Mouse (Mus musculus): ENCODE measurements at regions not wholly inside any gene's neighbourhood (a gene's known extent, or its start where the extent isn't known, plus 50 kb on each side); places are given as distances from the start of the nearest gene placed in this dataset.
A peak's percentile ranks its signal among the peaks of the same experiment; 100 is the strongest.

DNA sequence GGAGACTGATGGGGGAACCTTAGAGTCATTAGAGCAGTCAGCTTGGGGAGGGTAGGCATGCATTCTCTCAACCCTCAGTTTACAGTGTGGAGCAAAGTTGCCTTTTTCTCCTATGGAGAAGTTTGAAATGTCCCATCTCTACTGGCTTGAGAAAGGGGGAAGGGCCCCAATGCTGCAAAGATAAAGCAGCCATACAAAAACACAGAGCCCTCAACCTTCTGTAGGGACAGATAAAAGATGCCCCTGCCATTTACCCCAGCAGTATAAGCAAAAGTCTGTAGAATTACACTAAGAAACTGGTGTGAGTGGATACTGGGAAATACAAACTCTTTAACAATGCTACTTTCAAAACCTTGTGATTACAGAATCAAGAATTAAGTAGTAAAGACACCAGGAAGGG, 71.9 kb upstream of the Tmem215 start:
- DNase-seq (ENCODE audit: low spot score in 2 of 2), result no peak

DNA sequence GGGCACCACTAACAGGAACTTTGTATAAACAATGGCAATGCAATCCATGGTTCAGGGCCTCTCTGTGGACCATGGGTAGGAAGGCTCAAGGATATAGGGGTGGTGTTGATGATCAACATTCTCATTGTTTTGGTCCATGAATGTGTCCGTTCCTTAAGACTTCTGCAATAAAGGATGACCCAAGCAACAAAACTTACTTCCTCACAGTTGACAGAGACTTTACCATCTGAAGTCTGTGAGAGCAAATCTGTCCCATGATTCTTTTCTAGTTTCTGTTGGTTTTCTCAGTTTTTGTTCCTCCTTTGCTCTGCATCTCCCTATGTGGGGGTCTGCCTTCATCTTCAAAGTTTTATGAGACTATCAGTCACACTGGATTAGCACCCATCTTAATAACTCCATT, 81.8 kb upstream of the Tmem215 start:
- no peak for DNase-seq (ENCODE audit: low spot score in 2 of 2)

DNA sequence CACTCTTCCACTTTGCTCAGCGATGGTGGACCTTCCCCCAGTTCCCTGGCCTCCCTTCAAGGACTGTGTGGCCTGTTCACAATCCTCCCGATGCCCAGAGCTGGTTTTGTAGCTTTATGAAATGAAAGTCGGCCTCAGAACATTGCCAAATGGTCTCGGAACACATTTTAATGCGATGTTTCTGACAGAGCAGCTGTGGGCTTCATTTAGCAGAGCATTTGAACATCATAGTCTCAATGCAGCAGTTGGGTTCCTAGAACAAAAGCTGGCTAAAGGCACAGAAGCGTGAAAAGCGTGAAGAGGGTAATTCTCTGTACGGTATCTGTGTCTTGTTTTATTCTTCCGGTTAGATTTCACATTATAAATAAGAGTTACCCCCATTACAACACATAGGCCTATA, 86.7 kb upstream of the Tmem215 start:
- peak; percentile 19 to 59 for DNase-seq (ENCODE audit: low spot score in 2 of 2)

DNA sequence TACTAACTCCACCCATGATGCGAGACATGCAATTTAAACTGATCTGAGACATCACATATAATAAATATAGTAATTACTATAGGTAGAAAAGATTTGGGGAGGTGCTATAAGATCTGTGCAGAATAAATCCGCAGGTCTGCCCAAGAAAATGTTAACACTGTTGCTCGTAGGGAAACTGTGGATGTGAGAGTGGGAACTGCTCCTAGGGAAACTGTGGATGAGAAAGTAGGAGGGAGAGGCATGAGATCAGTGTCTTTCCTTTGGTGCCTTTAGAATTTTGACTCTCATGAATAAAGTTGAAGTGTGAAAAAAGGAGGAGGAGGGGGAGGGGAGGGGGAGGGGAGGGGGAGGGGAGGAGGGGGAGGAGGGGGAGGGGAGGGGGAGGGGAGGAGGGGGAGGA, 87.3 kb upstream of the Tmem215 start:
- DNase-seq (ENCODE audit: low spot score in 2 of 2), result no peak

DNA sequence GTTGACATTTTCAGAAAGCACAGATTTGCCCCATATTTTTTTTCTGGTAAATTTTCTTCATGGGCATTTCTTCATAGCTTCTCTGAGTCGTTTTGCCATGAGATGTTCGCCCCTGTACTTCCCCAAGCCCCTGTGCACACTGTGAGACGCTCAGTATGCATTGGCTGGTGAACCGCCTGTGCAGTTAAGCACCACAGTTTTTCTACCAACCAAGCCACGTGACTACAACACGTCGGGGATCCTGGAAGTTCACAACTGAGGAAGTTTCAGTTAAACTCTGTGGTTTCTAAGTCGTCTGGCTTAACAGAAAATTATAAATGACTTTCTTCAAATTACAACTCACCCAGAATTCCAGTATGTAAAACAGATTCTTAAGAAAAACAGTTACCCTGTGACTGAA, 91.7 kb upstream of the Tmem215 start:
- DNase-seq (ENCODE audit: low spot score in 2 of 2), result no peak

DNA sequence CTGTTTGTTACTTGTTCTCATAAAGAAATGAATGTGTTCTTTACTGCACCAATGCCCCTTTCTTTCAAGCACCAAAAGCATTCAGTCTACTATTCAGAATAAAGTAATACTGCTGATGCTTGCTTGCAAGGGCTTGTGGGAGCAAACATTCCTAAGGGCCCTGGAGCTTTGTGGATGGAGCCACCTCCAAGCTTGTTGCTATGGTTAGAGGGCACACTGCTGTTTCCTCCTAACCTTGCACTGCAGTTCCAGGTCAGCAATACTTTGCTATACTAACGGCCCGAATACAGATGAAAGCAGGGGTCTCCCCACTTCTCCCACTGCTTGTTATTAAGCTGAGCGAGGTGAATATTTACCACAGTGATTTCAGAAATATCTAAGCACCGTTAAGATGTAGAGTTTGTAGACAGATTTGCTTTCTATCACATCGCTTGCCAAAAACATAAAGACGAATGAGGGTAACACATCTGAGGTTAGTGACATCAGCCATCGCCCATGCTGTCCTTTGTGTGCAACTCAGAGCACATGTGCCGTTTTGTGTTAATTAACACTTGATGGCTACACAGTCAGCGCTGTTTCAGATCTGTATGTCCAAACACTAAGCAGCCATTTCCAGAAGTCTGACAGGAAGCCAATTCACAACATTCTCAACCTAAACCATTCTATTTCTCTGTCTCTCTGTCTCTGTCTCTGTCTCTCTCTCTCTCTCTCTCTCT, 96.4 kb upstream of the Ndufb6 start:
- no peak for DNase-seq (ENCODE audit: low spot score in 2 of 2)

DNA sequence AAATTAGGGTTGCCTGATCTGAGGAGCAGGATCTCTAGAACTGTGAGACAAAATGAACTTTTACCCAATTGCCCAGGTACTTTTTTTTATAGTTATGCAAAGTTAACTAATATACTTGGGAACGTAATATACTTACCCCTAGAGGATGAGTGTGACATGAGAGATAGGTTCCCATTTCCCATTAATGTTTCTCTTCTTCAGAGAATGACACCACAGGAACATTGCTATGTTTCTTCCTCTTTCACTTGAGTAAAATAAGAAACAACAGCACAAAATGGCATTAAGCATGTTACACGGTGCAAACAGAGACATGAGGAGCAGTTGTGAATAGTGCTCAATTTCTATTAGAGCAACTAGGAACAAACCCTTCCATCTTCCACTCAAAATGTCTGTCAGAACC, 95.0 kb upstream of the Ndufb6 start:
- no peak for DNase-seq (ENCODE audit: low spot score in 2 of 2)

DNA sequence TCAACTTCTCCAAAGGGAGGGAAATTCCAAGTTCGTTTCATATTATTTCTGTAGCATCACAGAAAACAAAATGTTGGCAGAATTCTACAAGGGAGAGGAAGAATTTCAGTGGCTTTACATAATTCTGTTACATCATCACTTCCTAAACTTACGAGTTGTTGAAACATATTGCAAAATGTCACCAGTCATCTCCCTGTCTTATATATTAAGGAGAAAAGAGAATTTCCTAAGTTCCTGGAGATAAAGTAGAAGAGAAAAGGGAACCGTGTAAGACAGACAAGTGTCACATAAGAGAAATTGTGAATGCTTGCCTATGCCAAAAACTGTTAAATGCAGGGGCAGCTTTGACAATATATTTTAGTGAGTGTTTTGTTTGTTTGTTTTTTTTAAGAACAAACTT, 85.1 kb upstream of the Ndufb6 start:
- no peak for DNase-seq (ENCODE audit: low spot score in 2 of 2)

DNA sequence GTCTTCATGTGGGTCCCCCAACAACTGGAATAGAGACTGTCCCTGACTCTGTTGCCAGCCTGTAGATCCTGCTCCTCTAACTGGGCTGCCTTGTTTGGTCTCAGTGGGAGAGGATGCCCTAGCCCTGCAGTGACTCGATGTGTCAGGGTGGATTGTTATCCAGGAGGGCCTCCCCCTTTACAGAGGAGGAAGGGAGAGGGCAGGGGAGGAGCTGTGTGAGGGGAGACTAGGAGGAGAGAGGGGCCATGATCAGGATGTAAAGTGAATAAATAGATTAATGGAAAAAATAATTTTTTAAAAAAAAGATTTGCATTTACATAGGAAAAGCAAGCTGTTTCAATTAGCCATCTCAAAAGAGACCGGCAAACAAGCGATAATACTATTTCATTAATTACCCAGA, 80.1 kb upstream of the Ndufb6 start:
- DNase-seq (ENCODE audit: low spot score in 2 of 2), result no peak

DNA sequence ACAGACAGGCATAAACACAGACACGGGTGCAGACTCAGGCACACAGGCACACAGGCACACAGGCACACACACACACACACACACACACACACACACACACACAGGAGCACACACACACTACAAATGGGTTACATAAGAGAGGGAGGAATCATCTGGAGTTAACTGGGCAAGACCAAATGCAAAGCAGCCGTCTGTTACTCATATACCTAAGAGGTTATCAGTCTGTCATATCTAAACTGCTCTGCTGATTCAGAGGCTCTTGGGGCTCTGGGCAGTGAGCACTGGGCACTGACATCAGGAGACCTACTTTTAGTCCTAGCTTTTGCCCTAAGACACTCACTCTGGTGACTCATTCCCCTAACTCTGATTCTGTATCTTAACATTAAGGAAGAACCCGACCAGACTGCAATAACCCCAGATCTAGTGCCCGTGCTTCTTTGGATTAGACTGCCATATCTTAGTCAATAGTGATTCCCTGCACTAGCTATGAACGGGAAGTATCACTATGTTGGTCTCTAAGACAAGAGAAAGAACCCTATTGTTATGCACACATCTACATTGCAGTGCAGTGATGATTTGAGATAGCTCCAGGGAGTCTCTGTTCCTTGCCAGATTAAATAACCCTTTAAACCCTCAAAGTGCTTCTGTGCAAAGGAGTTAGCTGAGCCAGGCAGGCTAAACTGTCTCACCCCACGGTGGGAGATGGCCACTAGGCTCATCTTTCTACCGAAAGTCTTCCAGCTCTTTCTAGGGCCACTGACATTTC, 78.0 kb upstream of the Ndufb6 start:
- no peak for DNase-seq (ENCODE audit: low spot score in 2 of 2)

DNA sequence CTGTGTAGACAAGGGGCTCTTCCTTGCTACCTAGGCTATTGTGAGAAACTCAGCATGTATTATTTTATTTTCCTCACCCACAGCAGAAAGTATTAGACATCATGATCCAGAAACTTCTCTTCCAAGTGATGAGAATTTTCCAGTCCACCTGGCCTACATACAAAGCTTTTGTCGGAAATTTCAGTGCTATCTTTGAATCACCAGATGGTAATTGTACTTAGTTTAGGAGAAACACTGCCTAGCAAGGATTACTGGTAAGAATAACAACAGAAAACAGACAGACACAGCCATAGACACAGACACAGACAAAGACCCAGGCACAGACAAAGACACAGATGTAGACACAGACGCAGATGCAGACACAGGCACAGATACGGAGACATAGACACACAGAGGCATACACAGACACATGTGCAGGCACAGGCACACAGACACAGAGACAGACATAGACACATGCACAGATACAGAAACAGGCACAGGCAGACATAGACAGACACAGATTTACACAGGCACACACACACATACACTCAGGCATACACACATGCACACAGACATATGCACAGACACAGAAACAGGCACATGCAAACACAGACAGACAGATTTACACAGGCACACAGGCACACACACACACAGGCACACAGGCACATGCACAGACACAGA, 76.7 kb upstream of the Ndufb6 start:
- peak in 1 of 2 experiments; percentile 21 for DNase-seq (ENCODE audit: low spot score in 2 of 2)

DNA sequence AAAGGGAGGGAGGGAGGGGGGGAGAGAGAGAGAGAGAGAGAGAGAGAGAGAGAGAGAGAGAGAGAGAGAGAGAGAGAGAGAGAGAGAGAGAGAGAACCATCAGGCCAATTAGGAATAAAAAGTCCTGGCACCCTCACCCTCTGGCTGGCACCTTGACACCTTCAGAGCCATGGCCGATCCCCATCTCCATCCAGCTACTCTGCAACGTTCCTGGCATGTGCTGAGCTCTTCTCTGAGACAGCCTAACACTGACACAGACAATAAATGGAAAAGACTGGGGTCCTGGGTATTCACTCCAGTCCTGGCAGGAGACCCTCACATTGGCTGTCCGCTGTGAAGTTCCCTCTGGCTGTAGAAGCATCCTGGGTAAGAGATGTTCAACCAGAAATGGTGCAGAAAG, 75.2 kb upstream of the Ndufb6 start:
- DNase-seq (ENCODE audit: low spot score in 2 of 2), result no peak

DNA sequence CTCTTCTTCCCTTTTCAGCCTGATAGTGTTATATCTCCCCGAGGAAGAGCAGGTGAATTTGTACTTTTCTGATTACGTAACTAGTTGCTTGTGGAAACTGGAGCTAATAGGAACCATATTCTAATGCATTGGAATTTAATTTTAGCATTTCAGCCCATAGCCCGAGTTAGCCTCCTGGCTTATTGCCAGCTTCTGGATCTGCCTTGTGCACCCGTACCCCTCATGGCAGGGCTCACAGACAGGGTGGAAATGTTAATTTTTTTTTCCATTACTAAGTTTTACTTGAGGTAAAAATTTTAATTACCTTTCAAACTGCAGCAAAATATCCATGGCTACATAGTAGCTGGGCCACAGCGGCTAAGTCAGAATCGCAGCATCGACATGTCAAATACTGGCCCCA, 72.4 kb upstream of the Ndufb6 start:
- no peak for DNase-seq (ENCODE audit: low spot score in 2 of 2)

DNA sequence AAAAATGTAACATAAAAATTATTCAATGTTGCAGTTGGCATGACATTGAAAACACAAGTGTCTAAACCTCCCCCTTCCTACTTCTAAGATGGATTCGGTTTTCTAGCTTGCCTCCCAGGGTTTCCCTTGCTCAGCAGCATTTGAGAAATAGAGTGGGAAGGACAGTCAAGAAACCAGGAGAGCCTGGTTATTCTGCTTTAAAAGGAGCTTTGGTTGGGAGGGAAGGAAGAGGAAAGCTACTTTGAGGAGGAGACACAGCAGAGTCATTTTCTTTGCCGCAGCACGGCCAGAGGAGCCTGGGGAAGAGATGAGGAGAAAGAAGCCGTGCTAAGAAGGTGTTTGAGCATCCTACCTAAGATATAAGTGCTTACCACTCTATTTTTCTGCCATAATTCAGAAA, 71.9 kb upstream of the Ndufb6 start:
- DNase-seq (ENCODE audit: low spot score in 2 of 2), result no peak

DNA sequence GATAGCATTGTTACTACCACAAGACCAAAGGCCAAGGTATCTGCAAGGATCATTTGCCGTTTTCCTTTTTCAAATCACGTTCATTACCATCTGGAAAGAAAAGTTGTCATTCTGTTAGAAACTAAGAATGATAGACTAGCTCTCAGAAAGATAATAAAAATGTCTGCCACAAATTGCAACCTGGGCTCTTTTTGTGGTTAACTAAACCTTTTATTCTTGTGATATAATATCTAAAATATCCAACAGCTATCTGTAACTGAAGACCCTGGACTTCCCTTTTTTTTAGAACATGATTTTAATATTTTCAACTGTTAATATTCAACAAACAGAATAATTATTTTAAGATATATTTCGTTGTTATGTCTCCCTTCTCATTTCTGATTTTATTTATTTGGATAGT, 66.6 kb upstream of the Ndufb6 start:
- no peak for DNase-seq (ENCODE audit: low spot score in 2 of 2)

DNA sequence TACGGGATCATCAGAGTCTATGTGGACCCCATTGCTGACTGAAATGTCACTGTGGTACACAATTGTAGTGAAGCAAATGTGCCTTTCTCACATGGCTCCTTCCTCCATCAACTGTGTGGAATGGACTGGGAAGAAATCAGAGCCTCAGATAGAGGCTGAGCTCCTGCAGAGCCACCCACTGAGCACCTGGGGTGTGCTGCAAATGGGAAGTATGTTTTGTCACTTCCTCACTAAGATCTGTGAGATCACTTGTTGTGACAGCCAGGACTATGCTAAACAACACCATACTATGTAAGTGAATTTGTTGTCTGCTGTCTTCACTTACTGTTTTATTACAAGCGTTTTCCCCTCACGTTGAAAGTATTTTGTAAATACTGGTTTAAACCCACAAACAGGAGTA, 63.0 kb upstream of the Ndufb6 start:
- no peak for DNase-seq (ENCODE audit: low spot score in 2 of 2)

DNA sequence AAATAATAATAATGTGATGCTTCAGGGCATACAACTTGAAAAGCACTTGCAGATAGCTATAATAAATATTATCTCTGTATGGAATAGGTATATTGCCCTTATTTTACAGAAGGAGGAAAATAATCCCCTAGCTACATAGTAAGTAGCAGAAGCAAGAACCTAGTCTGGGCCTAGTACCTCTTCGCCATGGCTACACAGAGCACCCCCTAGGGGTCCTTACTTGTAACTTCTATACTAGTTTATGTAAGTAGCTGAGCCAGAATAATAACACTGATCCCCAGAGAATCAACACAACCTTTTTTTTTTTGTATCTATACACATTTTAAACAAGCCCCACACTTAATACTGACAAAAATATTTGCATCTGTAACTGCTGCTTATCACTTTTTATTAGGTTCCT, 55.6 kb upstream of the Ndufb6 start:
- DNase-seq (ENCODE audit: low spot score in 2 of 2), result no peak

DNA sequence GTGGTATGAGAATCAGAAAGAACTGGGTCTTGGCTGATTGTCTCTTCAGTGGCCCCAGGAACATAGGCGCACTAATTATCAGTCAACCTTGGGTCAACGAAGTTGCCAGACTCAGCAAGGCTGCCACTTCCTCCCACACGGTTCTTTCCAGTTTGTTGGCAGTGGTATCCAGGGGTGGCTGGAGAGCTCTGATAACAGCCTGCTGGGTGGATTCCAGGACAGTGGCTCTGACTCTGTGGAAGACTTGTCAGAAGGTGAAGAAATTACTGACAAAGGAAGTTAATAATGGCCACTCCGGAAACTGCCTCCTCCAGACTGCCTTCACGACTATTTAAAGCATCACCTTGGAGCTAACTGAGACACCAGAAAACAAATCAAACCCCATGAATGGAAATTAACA, 50.5 kb upstream of the Ndufb6 start:
- no peak for DNase-seq (ENCODE audit: low spot score in 2 of 2)
